Mouse (Mus musculus) cerebellum, adult (tissue): ENCODE data around the gene Pld1.
"Not testable (repeated sequence)": the region's sequence is repeated elsewhere in the genome, so short reads cannot be mapped to it uniquely, and the experiment has no call there.

Experiments used
- ATAC-seq: cut with Nextera tagmentation; 2 replicates; pipeline ENCODE4 v1.9.2; 2017; ENCODE audit warnings: mild to moderate bottlenecking, moderate library complexity, mixed read lengths; ENCODE audit not compliant: insufficient number of reproducible peaks, low FRiP score, low TSS enrichment

Pld1 gene

GRCm38 (mm10) chr3:27941634-27942033 lies 3.1 kb downstream of the Pld1 start:
- ATAC-seq = no peak

GRCm38 (mm10) chr3:27942991-27943390 lies 4.5 kb downstream of the Pld1 start:
- ATAC-seq = no peak

GRCm38 (mm10) chr3:27945397-27945796 lies 6.9 kb downstream of the Pld1 start:
- not testable (repeated sequence) for ATAC-seq

DNA sequence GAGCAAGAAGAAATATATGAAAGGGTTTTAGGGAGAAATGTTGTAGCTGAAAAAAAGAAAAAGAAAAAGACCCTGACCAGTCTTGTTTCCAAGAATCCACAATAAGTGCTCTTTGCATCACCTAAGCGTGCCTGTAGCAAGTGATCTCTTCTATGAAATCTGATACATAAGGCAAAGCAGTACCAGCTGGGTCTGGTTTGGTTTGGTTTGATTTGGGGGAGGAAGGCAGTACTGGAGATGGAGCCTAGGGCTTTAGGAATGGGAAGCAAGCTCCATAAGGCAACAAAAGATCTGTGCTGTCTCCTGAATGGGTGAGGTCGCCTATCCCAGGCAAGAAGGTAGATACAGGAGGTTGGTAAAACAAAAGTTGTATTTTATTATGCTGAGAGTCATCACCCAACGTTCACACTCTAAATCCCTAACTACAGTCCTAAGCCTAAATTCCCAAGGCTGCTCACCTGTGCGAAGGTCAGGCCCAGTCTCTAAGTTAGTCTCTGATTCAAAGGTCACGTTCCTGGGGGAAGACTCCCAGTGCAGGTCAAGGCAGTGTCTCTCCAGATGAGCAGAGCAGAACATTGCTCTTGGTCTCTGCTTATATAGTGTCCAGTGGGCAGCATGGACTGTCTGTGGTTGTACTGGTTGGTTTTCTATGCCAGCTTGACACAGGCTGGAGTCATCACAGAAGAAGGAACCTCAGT lies 10.8 kb downstream of the Pld1 start:
- no peak for ATAC-seq

- no peak for ATAC-seq
Observed at GRCm38 (mm10) chr3:27949873-27950250, 11.4 kb downstream of the Pld1 start.

DNA sequence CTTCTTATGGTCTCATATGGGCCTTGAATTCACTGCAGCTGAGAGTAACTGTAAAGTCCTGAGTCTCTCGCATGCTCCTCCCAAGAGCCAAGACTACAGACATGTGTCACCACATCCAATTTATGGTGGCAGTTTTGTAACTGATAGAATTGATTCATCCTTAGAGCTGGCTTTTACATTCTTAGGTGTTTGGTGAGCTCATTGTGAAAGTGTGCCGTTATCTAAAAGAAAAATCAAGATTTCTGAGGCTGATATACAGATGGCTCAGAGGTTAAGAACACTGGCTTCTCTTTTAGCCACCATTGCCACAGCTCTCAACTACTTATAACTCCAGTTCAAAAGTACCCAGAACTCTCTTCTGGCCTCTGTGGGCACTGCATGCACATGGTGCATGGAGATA lies 12.2 kb downstream of the Pld1 start:
- ATAC-seq = no peak

- no peak for ATAC-seq
Observed at GRCm38 (mm10) chr3:27951721-27952120, 13.2 kb downstream of the Pld1 start.

DNA sequence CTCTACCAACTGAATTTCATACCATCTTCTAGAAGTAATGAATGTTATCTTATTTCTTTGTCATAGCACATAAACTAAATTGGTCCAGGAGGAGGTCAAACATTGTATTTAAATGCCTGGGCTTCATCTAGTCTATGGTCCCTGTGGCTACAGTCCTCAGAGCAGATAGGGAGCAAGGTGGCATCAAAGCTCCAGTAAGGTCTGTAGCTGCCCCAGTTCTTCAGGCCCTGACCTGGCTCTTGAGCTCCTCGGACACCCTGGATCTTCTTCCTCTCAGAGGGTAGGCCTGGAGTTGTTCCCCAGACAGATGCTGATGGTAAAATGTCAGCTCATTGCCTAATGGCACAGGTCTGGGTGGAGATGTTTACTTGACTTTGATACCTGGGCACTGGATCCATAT lies 17.5 kb downstream of the Pld1 start:
- ATAC-seq = no peak

DNA sequence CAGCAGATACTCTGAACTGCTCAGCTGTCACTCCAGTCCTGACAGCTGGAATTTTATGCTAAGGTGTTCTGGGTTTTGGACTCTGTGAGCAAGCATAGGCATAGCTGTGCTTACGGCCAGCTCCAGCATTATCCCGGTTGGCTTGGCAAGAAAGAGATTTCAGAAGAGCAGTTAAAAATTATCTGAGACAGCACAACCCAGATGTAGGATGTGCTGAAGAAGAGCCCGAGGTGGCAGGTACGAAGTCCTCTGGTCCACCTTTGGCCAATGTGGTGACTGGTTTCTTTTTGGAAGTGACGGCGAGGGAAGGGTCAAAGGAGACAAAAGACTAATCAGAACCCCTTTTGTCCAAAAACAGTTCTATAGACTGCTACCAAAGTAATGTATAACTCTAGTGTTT lies 20.7 kb downstream of the Pld1 start:
- ATAC-seq = no peak

GRCm38 (mm10) chr3:27961162-27961561 lies 22.7 kb downstream of the Pld1 start:
- ATAC-seq = no peak

GRCm38 (mm10) chr3:27963795-27964201 lies 25.3 kb downstream of the Pld1 start:
- ATAC-seq = no peak

DNA sequence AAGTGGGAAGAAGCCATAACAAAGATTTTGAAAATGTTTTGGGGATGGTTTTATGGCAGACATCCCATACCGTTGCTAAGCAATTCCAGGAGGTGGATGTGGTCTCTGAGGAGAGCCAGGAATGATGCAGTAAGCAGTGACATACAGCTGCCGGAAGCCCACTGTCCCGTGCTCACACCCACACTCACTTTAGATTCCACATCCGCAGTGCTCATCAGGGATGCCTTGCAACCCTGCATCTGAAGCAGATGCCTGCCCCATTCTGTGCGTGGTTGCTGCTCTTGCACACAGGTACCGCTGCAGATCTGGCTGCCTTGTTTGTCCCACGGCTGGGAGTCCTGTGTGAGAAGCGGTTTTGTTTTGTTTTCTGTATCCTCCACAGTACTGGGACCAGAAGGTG lies 30.2 kb downstream of the Pld1 start:
- no peak for ATAC-seq

DNA sequence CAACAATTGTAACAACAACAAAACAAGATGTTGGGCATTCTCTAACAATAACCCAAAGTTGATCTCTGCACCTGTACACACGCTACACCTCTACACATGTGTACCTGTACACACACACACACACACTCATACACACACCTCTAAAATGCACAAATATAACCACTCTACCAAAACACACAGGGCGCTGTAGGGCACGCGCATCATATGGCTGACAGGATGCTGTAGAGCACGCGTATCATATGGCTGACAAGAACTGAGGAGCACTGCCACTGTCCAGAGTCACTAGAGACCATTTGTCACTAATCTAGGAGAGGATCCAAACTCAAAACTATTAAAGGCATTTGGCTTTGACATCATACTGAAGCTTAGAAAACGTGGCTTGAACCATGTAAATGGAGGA lies 35.4 kb downstream of the Pld1 start:
- ATAC-seq = no peak

- ATAC-seq = no peak
Observed at GRCm38 (mm10) chr3:27974981-27975380, 36.5 kb downstream of the Pld1 start.

DNA sequence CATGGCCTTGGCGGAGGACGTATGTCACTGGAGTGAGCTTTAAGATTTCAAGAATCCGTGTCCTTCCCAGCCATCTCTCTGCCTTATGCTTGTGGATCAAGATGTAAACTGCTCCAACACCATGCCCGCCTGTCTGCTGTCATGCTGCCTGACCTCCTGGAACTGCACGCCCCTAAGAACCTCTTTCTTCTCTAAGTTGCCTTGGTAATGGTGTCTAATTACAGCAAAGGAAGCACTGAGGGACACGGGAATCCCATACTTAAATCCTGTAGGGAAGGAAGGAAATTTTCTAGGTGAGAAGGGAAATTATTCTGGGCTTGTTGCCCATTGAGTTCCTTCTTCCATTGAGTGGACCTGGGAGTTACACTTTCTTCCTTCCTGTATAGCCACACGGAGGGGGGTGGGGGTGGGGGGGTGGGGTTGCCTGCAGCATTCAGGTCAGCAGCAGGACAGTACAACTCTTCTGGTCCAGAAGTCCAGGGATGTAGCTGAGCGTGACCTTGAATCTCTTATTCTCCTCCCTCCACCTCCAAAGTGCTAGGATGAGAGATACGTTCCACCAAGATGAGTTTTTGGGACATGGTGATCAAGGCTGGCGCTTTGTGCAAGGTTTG lies 38.5 kb downstream of the Pld1 start:
- ATAC-seq = no peak

DNA sequence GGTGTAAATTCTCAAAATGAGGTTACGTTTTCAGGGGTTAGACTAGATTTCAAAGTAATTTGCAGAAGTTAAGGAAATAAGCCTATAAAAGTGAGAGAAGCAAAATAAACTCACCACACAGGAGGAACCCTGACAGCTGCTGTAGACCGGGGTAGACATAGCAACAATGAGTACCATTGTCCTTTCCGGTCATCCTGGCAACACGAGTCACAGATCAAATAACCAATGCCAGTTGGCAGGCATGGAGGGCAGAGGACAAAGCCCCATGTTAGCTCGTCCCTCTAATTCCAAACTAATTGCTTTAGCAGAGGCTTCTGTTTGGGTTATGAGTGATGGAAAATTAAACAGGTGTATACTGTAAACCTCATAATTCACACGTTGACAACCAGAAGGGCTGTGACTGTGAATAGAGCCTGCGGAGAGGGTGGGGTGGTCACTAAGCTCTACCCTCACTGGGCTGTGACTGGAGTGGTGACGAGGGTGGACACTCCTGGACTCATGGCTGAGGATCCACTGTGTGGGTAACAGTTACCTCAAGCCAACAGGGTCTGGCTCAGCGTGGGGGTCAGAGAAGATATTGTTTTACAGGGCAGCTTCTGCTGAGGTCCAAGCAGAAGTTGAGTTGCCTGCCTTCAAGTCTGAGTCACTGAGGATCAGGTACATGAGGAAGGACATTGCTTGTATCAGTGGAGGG lies 39.7 kb downstream of the Pld1 start:
- ATAC-seq = no peak

DNA sequence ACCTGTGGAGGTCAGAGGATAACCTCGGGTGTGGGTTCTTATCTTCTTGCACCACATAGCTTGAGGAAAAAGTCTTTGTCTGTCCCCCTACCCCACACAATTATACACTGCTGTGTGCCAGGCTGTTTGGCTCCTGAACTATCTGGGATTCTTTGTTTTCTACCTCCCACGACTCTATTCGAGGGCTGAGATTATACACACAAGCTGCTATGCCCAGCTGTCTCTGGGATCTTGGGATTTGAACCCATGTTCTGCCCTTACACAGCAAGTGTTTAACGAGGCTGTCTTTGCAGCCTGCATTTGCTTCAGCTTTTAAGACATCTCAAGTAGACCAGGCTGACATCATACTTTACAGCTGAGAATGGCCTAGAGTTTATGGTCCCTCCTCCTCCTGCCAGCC lies 43.1 kb downstream of the Pld1 start:
- ATAC-seq = no peak

GRCm38 (mm10) chr3:27982436-27983017 lies 44.0 kb downstream of the Pld1 start:
- peak; percentile 54; the same call in 1 of the 2 replicates for ATAC-seq

GRCm38 (mm10) chr3:27983274-27983673 lies 44.8 kb downstream of the Pld1 start:
- no peak for ATAC-seq

- ATAC-seq = peak; percentile 62; the same call in 1 of the 2 replicates
Observed at GRCm38 (mm10) chr3:27983935-27984577, 45.6 kb downstream of the Pld1 start.

GRCm38 (mm10) chr3:27984620-27985019 lies 46.1 kb downstream of the Pld1 start:
- ATAC-seq = no peak
